Mouse (Mus musculus): ENCODE data around the gene Kel. TPM values are rescaled to one million over a fixed set of nuclear protein-coding genes. Genes with fewer than 3 reads are reported as not detected.

The Kel gene
- polyA plus RNA-seq, 1 experiment from 2014 or later, result 66.7 TPM

DNA sequence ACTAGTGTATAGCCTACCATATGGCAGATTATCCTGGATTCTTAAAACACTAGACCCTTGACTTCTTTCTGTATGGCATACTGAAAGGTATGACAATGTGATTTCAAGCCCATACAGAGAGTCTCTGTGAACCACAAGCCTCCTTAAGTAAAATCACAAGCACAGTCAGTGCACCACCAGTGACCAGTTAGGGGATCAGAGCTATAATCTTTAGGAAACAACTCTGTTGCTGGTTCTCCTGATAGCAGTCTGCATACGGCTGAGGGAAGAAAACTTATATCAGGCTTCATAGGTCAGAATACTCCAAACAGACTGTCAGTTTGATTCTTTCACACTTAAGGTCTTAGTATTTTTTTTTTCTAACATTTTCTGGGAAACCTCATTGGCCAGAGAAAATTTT is 45.7 kb downstream of the Kel start:
- no peak overlapping the region for H3K4me3 ChIP-seq (ENCODE audit: low read depth, low read length)
- no peak for ATAC-seq
- no peak overlapping the region for H3K4me2 ChIP-seq (ENCODE audit: low read depth, low read length)

DNA sequence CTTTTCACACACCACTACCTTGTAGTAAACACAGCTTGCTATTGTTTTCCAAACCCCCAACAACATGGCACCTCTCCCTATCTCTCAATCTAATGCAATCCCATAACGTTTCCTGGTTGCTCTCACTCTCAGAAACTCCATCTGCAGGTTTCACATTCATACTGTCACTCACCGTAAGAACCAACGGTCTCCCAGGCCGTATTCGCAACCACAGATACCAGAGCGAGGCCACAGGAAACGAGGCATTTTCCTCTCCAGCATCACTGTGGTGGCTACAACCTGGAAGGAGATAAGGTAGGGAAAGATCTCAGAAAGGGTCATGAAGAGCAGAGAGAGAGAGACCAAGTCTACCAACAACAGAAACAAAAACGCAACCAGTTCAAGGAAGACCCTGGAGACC is 49.5 kb downstream of the Kel start:
- no peaks in the 10 kb centered on the region for H3K36me3 ChIP-seq (replicated peaks; ENCODE audit: insufficient read depth, low read length)
- no peaks in the 10 kb centered on the region for H3K4me1 ChIP-seq (ENCODE audit: insufficient read depth)
- no peak for ATAC-seq
- 34% methylated on average over 8 of the region's 8 CpGs for WGBS (ENCODE audit: insufficient replicate concordance)
- H3K27me3 ChIP-seq (ENCODE audit: insufficient read depth, low read length), result no peaks in the 10 kb centered on the region
- H3K27ac ChIP-seq (ENCODE audit: low read depth), result no peak overlapping the region
- H3K4me2 ChIP-seq (ENCODE audit: low read depth, low read length), result no peak overlapping the region
- H3K9ac ChIP-seq (replicated peaks), result no peak overlapping the region
- H3K9me3 ChIP-seq (ENCODE audit: low read length), result no peaks in the 10 kb centered on the region
- no peak for DNase-seq
- no peak for TF ChIP-seq EP300 (IDR thresholded peaks at IDR 0.05; ENCODE audit: low read depth)
- H3K4me3 ChIP-seq (ENCODE audit: low read depth, low read length), result no peak overlapping the region

More for the DNA sequence above, 45.7 kb downstream of the Kel start:
- Histone ChIP-seq H3K27me3 (ENCODE audit: insufficient read depth, low read length) (no peaks in the 10 kb centered on the region), H3K9me3 (ENCODE audit: low read length) (no peaks in the 10 kb centered on the region), H3K9ac (replicated peaks) (no peak overlapping the region), H3K4me1 (ENCODE audit: insufficient read depth) (no peaks in the 10 kb centered on the region), H3K27ac (ENCODE audit: low read depth) (no peak overlapping the region), H3K36me3 (replicated peaks; ENCODE audit: insufficient read depth, low read length) (no peaks in the 10 kb centered on the region)
- TF ChIP-seq EP300 (IDR thresholded peaks at IDR 0.05; ENCODE audit: low read depth) (no peak), CTCF (IDR thresholded peaks at IDR 0.05; ENCODE audit: low read depth) (no peak)
- DNase-seq, result no peak
- 39% methylated on average over 1 of the region's 1 CpGs for WGBS (ENCODE audit: insufficient replicate concordance)

DNA sequence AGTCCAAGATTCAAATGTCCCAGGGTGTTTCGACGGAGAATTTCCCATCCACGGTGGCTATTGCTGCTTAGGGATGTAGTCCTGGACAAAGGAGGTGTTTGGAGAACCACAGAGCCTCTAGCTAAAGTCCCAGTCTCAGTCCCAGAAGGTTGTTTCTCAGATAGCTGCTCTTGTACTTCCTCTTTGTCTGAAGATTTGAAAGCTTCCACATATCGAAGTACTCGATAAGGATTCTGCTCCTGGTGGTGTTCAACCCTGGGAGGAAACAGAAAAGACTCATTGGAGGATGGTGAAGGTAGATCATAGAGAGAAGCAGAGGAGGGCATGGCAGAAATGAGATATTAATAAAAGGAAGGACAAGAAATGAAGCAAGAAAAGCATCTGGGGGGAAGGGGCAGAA is 51.0 kb downstream of the Kel start:
- no peak overlapping the region for H3K9ac ChIP-seq (replicated peaks)
- H3K4me3 ChIP-seq (ENCODE audit: low read depth, low read length), result no peak overlapping the region
- no peaks in the 10 kb centered on the region for H3K4me1 ChIP-seq (ENCODE audit: insufficient read depth)
- no peaks in the 10 kb centered on the region for H3K27me3 ChIP-seq (ENCODE audit: insufficient read depth, low read length)
- H3K27ac ChIP-seq (ENCODE audit: low read depth), result no peak overlapping the region
- no peak for TF ChIP-seq EP300 (IDR thresholded peaks at IDR 0.05; ENCODE audit: low read depth)
- no peak for TF ChIP-seq CTCF (IDR thresholded peaks at IDR 0.05; ENCODE audit: low read depth)
- H3K9me3 ChIP-seq (ENCODE audit: low read length), result no peaks in the 10 kb centered on the region
- WGBS (ENCODE audit: insufficient replicate concordance), result 68% methylated on average over 5 of the region's 5 CpGs
- H3K4me2 ChIP-seq (ENCODE audit: low read depth, low read length), result no peak overlapping the region
- no peak for ATAC-seq
- no peaks in the 10 kb centered on the region for H3K36me3 ChIP-seq (replicated peaks; ENCODE audit: insufficient read depth, low read length)
- no peak for DNase-seq

DNA sequence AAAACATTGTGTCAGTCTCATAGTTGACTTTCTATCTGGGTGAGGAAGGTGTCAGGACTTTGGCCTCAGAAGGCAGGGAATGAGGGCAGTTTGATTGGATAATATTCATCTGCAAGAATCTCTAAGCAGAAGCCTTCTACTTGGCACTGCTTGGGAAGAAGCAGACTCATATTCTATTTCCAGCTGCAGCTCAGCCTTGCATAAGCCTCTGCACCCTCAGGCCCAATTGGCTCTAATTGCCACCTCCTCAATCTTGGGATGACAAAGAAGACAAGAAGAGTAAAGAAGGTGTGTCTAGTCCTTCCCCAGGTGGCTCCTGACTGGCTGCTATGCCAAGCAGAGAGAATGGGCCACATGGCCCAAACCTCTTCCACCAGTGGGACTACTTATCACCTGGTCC is 57.5 kb downstream of the Kel start:
- no peak overlapping the region for H3K4me2 ChIP-seq (ENCODE audit: low read depth, low read length)
- TF ChIP-seq EP300 (IDR thresholded peaks at IDR 0.05; ENCODE audit: low read depth) (no peak), CTCF (IDR thresholded peaks at IDR 0.05; ENCODE audit: low read depth) (no peak)
- ATAC-seq, result no peak

DNA sequence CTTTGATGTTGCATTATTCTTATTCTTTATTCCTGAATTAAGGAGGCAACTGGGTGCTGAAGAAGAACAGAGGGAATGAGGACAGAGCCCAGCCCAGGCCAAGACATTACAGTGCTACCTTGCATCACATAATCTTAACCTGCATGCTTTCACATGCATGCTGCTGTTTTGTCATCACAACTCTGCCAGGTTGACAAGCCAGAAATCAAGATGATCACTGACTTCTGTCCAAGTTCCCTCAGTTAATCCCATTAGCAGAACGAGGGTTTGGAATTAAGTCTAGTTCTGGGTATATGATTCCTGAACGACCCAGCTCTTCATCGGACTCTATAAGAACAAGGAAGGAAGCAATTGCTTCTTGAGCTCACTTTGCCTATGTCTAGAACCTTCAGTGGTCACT is 57.9 kb downstream of the Kel start:
- no peak overlapping the region for H3K9ac ChIP-seq (replicated peaks)
- WGBS (ENCODE audit: insufficient replicate concordance), result 72% methylated on average over 3 of the region's 3 CpGs
- DNase-seq, result no peak
- H3K4me2 ChIP-seq (ENCODE audit: low read depth, low read length), result no peak overlapping the region
- H3K36me3 ChIP-seq (replicated peaks; ENCODE audit: insufficient read depth, low read length), result no peaks in the 10 kb centered on the region
- H3K4me1 ChIP-seq (ENCODE audit: insufficient read depth), result 0 out of 2 replicates have a peak, but pooled peaks cover 4% of the 10 kb centered on the region
- no peaks in the 10 kb centered on the region for H3K27me3 ChIP-seq (ENCODE audit: insufficient read depth, low read length)
- H3K27ac ChIP-seq (ENCODE audit: low read depth), result no peak overlapping the region
- ATAC-seq, result no peak
- TF ChIP-seq EP300 (IDR thresholded peaks at IDR 0.05; ENCODE audit: low read depth) (no peak), CTCF (IDR thresholded peaks at IDR 0.05; ENCODE audit: low read depth) (no peak)
- no peaks in the 10 kb centered on the region for H3K9me3 ChIP-seq (ENCODE audit: low read length)
- no peak overlapping the region for H3K4me3 ChIP-seq (ENCODE audit: low read depth, low read length)

More for the DNA sequence above, 57.5 kb downstream of the Kel start:
- Histone ChIP-seq H3K36me3 (replicated peaks; ENCODE audit: insufficient read depth, low read length) (no peaks in the 10 kb centered on the region), H3K27ac (ENCODE audit: low read depth) (no peak overlapping the region), H3K9me3 (ENCODE audit: low read length) (no peaks in the 10 kb centered on the region), H3K9ac (replicated peaks) (no peak overlapping the region), H3K4me3 (ENCODE audit: low read depth, low read length) (no peak overlapping the region), H3K4me1 (ENCODE audit: insufficient read depth) (0 out of 2 replicates have a peak, but pooled peaks cover 4% of the 10 kb centered on the region), H3K27me3 (ENCODE audit: insufficient read depth, low read length) (no peaks in the 10 kb centered on the region)
- no peak for DNase-seq

DNA sequence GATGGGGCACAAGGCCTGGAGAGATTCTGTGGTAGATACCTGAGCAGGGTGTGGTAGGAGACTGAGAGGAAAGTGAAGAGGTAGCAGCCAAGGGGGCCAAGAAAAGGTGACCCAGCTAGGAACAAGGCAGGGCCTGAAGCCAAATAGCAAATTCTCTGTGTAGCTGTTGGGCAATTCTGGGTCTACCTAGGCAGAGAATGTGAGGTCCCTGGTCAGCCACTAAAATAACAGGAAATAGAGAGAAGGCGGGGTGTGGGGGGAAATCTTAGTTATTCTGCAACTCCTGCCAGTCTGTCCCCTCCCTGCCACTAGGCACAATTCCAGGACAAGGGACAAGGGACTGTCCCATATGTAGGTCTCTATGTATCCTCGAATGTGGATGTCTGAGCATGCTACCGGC is 60.9 kb downstream of the Kel start:
- Histone ChIP-seq H3K4me3 (ENCODE audit: low read depth, low read length) (no peak overlapping the region), H3K27me3 (ENCODE audit: insufficient read depth, low read length) (no peaks in the 10 kb centered on the region)
- peak; percentile 89 for ATAC-seq

DNA sequence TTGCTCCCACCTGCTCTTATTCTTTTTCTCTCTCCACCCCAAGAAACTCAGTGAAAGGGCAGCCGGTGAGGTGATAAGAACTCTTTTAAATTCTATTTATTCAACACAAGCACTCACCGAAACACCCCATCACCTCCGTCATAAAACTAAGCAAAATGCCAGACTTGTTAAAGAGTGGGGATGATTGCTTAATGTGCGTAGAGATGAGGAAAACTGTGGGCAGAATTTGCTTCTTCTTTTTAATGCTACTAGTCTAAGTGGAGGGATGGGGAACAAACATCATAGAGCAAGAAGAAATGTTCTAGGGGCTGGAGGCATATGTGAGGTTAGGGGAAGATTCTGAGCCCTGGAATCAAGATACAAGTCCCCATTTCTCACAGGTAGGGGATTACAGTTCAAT is 61.4 kb downstream of the Kel start:
- ATAC-seq, result no peak
- H3K4me3 ChIP-seq (ENCODE audit: low read depth, low read length), result no peak overlapping the region
- no peaks in the 10 kb centered on the region for H3K36me3 ChIP-seq (replicated peaks; ENCODE audit: insufficient read depth, low read length)
- TF ChIP-seq EP300 (IDR thresholded peaks at IDR 0.05; ENCODE audit: low read depth) (no peak), CTCF (IDR thresholded peaks at IDR 0.05; ENCODE audit: low read depth) (no peak)
- peaks cover 4% of the 10 kb centered on the region; the same call in 1 of the 2 replicates for H3K4me1 ChIP-seq (ENCODE audit: insufficient read depth)
- DNase-seq, result no peak
- no peak overlapping the region for H3K27ac ChIP-seq (ENCODE audit: low read depth)
- no peaks in the 10 kb centered on the region for H3K27me3 ChIP-seq (ENCODE audit: insufficient read depth, low read length)
- H3K9me3 ChIP-seq (ENCODE audit: low read length), result no peaks in the 10 kb centered on the region
- 63% methylated on average over 4 of the region's 4 CpGs for WGBS (ENCODE audit: insufficient replicate concordance)
- no peak overlapping the region for H3K9ac ChIP-seq (replicated peaks)
- no peak overlapping the region for H3K4me2 ChIP-seq (ENCODE audit: low read depth, low read length)

More for the DNA sequence above, 60.9 kb downstream of the Kel start:
- Histone ChIP-seq H3K9ac (replicated peaks) (no peak overlapping the region), H3K9me3 (ENCODE audit: low read length) (no peaks in the 10 kb centered on the region), H3K27ac (ENCODE audit: low read depth) (no peak overlapping the region), H3K36me3 (replicated peaks; ENCODE audit: insufficient read depth, low read length) (no peaks in the 10 kb centered on the region), H3K4me1 (ENCODE audit: insufficient read depth) (peaks cover 4% of the 10 kb centered on the region; the same call in 1 of the 2 replicates), H3K4me2 (ENCODE audit: low read depth, low read length) (no peak overlapping the region)
- WGBS (ENCODE audit: insufficient replicate concordance), result 68% methylated on average over 3 of the region's 3 CpGs
- TF ChIP-seq EP300 (IDR thresholded peaks at IDR 0.05; ENCODE audit: low read depth) (no peak), CTCF (IDR thresholded peaks at IDR 0.05; ENCODE audit: low read depth) (no peak)
- DNase-seq, result peak; percentile 37

Measured in liver, postnatal 0 days (tissue).